Mouse (Mus musculus): Measurements from ENCODE around the gene Syn2. TPM values are rescaled to one million over a fixed set of nuclear protein-coding genes. Genes with fewer than 3 reads are reported as not detected.

The Syn2 gene
- total and polyA plus RNA-seq, 3 experiments: 0.59 to 1.6 (median 1.2) TPM

DNA sequence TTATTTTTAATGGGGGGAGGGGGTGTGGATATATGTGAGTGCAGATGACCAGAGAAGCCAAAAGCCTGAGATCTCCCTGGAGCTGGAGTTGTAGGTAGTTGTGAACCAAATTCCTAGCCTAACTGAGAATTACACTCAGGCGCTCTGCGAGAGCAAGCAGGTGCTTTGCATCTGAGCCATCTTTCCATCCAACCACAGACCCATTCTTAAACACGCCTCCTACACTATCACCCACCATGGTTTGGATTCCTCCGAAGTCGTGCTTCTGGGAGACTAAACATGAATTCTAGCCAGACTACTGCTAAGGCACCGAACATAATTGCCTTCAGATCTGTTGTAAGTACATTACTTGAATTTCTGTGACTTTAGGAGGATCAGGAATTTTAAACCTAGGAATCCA is 151.7 kb downstream of the Syn2 start:
- H3K4me3 ChIP-seq (replicated peaks in 1 of 3; ENCODE audit: low read depth in 2 of 3, low read length in 2 of 3, poor library complexity in 1 of 3): no peak overlapping the region
- no peaks in the 10 kb centered on the region for H3K9me3 ChIP-seq (replicated peaks; ENCODE audit: low read length)
- in situ Hi-C loops (cut with MboI; ENCODE audit: low pct_ligation_motif_present, low pct_unique_long_range_greater_than_20kb, low sequenced_read_pairs): no loop called here
- no peak for DNase-seq (ENCODE audit: extremely low read depth)
- no peak for TF ChIP-seq ZNF384 (IDR thresholded peaks at IDR 0.05; ENCODE audit: low read depth, low read length)
- no peak for TF ChIP-seq POLR2AphosphoS2 (IDR thresholded peaks at IDR 0.05; ENCODE audit: low read depth, low read length)
- TF ChIP-seq SMC3 (IDR thresholded peaks at IDR 0.05; ENCODE audit: low read depth, low read length): no peak
- TF ChIP-seq NELFE (IDR thresholded peaks at IDR 0.05; ENCODE audit: low read depth, low read length): no peak
- no peak for TF ChIP-seq MXI1 (IDR thresholded peaks at IDR 0.05; ENCODE audit: low read depth, low read length)
- TF ChIP-seq CHD1 (IDR thresholded peaks at IDR 0.05; ENCODE audit: low read depth, low read length): no peak
- no peak for TF ChIP-seq MAX (IDR thresholded peaks at IDR 0.05; ENCODE audit: low read length)
- TF ChIP-seq POLR2A (IDR thresholded peaks at IDR 0.05; ENCODE audit: low read depth, low read length): no peak
- no peak for TF ChIP-seq ZKSCAN1 (IDR thresholded peaks at IDR 0.05; ENCODE audit: borderline replicate concordance, low read depth, low read length)
- TF ChIP-seq TBP (conservative IDR thresholded peaks at IDR 0.05; ENCODE audit: low read depth, low read length): no peak
- no peak for TF ChIP-seq ZC3H11A (IDR thresholded peaks at IDR 0.05; ENCODE audit: low read depth, low read length)
- no peak for TF ChIP-seq CTCF (conservative IDR thresholded peaks at IDR 0.05 in 1 of 2, IDR thresholded peaks at IDR 0.05 in 1 of 2; ENCODE audit: low read depth in 2 of 2, low read length in 2 of 2)
- no peak for TF ChIP-seq MYC (IDR thresholded peaks at IDR 0.05; ENCODE audit: low read depth, low read length)
- no peak for TF ChIP-seq USF1 (IDR thresholded peaks at IDR 0.05; ENCODE audit: low read depth, low read length)
- no peak for TF ChIP-seq TCF12 (IDR thresholded peaks at IDR 0.05; ENCODE audit: low read depth, low read length)
- no peak for TF ChIP-seq RAD21 (IDR thresholded peaks at IDR 0.05; ENCODE audit: low read depth, low read length)
- no peak for TF ChIP-seq KAT2A (IDR thresholded peaks at IDR 0.05; ENCODE audit: insufficient replicate concordance, low read length)
- TF ChIP-seq GABPA (IDR thresholded peaks at IDR 0.05; ENCODE audit: insufficient replicate concordance, low read depth, low read length): no peak
- dilution Hi-C loops (cut with MboI; ENCODE audit: extremely low pct_ligation_motif_present, extremely low pct_unique_long_range_greater_than_20kb, low sequenced_read_pairs): no loop called here
- no peaks in the 10 kb centered on the region for H3K27me3 ChIP-seq (replicated peaks)
- H3K27ac ChIP-seq (ENCODE audit: insufficient read depth, low read depth): no peak overlapping the region
- H3K4me2 ChIP-seq (ENCODE audit: insufficient read depth, low read depth, poor library complexity, severe bottlenecking): no peak overlapping the region
- H3K36me3 ChIP-seq (replicated peaks in 1 of 2; ENCODE audit: control insufficient read depth in 1 of 2, insufficient read depth in 1 of 2, low read length in 1 of 2): no peaks in the 10 kb centered on the region
- peaks cover 5 to 51% of the 10 kb centered on the region in 2 experiments for H3K4me1 ChIP-seq (ENCODE audit: control insufficient read depth in 1 of 2, insufficient read depth in 2 of 2)
- no peak overlapping the region for H3K9ac ChIP-seq (ENCODE audit: insufficient read depth, low read depth)
- H3K79me2 ChIP-seq (replicated peaks; ENCODE audit: control insufficient read depth, extremely low read depth, insufficient read depth, poor library complexity, severe bottlenecking): no peaks in the 10 kb centered on the region

- Histone ChIP-seq H3K36me3 (replicated peaks in 1 of 2; ENCODE audit: control insufficient read depth in 1 of 2, insufficient read depth in 1 of 2, low read length in 1 of 2) (no peaks in the 10 kb centered on the region), H3K4me2 (ENCODE audit: insufficient read depth, low read depth, poor library complexity, severe bottlenecking) (no peak overlapping the region), H3K9ac (ENCODE audit: insufficient read depth, low read depth) (no peak overlapping the region), H3K9me3 (replicated peaks; ENCODE audit: low read length) (no peaks in the 10 kb centered on the region), H3K27ac (ENCODE audit: insufficient read depth, low read depth) (no peak overlapping the region), H3K27me3 (replicated peaks) (no peaks in the 10 kb centered on the region), H3K4me1 (ENCODE audit: control insufficient read depth in 1 of 2, insufficient read depth in 2 of 2) (peaks cover 5 to 53% of the 10 kb centered on the region in 2 experiments), H3K4me3 (replicated peaks in 1 of 3; ENCODE audit: low read depth in 2 of 3, low read length in 2 of 3, poor library complexity in 1 of 3) (no peak overlapping the region), H3K79me2 (replicated peaks; ENCODE audit: control insufficient read depth, extremely low read depth, insufficient read depth, poor library complexity, severe bottlenecking) (no peaks in the 10 kb centered on the region)
- DNase-seq (ENCODE audit: extremely low read depth): peak; percentile 48
- dilution Hi-C loops (cut with MboI; ENCODE audit: extremely low pct_ligation_motif_present, extremely low pct_unique_long_range_greater_than_20kb, low sequenced_read_pairs): no loop called here
- in situ Hi-C loops (cut with MboI; ENCODE audit: low pct_ligation_motif_present, low pct_unique_long_range_greater_than_20kb, low sequenced_read_pairs): no loop called here
- TF ChIP-seq ZKSCAN1 (IDR thresholded peaks at IDR 0.05; ENCODE audit: borderline replicate concordance, low read depth, low read length) (no peak), BHLHE40 (IDR thresholded peaks at IDR 0.05; ENCODE audit: low read depth, low read length) (no peak), NRF1 (IDR thresholded peaks at IDR 0.05; ENCODE audit: low read depth, low read length) (no peak), ELF1 (IDR thresholded peaks at IDR 0.05; ENCODE audit: low read depth, low read length) (peak; percentile 4; the same call in 1 of the 2 replicates), MAX (IDR thresholded peaks at IDR 0.05; ENCODE audit: low read length) (no peak), ZNF384 (IDR thresholded peaks at IDR 0.05; ENCODE audit: low read depth, low read length) (no peak), CHD2 (IDR thresholded peaks at IDR 0.05; ENCODE audit: low read length) (no peak), UBTF (IDR thresholded peaks at IDR 0.05; ENCODE audit: low read depth, low read length) (no peak), POLR2AphosphoS2 (IDR thresholded peaks at IDR 0.05; ENCODE audit: low read depth, low read length) (no peak), IRF4 (IDR thresholded peaks at IDR 0.05; ENCODE audit: low read depth, low read length) (peak; percentile 89), POLR2A (IDR thresholded peaks at IDR 0.05; ENCODE audit: low read depth, low read length) (no peak), E2F4 (IDR thresholded peaks at IDR 0.05; ENCODE audit: insufficient replicate concordance, low read depth, low read length) (no peak), MAFK (IDR thresholded peaks at IDR 0.05; ENCODE audit: insufficient replicate concordance, low read length) (no peak), NELFE (IDR thresholded peaks at IDR 0.05; ENCODE audit: low read depth, low read length) (no peak), KAT2A (IDR thresholded peaks at IDR 0.05; ENCODE audit: insufficient replicate concordance, low read length) (no peak), JUN (IDR thresholded peaks at IDR 0.05; ENCODE audit: insufficient read depth, low read depth, low read length) (peak; percentile 51), PAX5 (IDR thresholded peaks at IDR 0.05; ENCODE audit: low read length) (no peak), JUND (conservative IDR thresholded peaks at IDR 0.05; ENCODE audit: low read depth, low read length) (peak; percentile 84), RCOR1 (conservative IDR thresholded peaks at IDR 0.05; ENCODE audit: low read depth, low read length) (0 out of 2 replicates have a peak, but pooled peaks have one; percentile 32), SMC3 (IDR thresholded peaks at IDR 0.05; ENCODE audit: low read depth, low read length) (no peak), SIN3A (IDR thresholded peaks at IDR 0.05; ENCODE audit: low read length) (no peak), GABPA (IDR thresholded peaks at IDR 0.05; ENCODE audit: insufficient replicate concordance, low read depth, low read length) (no peak), HCFC1 (IDR thresholded peaks at IDR 0.05; ENCODE audit: low read depth, low read length) (no peak), MEF2A (IDR thresholded peaks at IDR 0.05; ENCODE audit: borderline replicate concordance, low read depth, low read length) (peak; percentile 46; the same call in 1 of the 2 replicates)
Observed at GRCm38 (mm10) chr6:115288223-115288622, 153.5 kb downstream of the Syn2 start.
